Mouse (Mus musculus): ENCODE data around the gene Kansl3. TPM values are rescaled to one million over a fixed set of nuclear protein-coding genes. Genes with fewer than 3 reads are reported as not detected.

The Kansl3 gene
- total and polyA plus RNA-seq, 3 experiments: 47.3 to 50.0 (median 48.7) TPM

- DNase-seq (ENCODE audit: low spot score) (no peak), ATAC-seq (ENCODE audit: extremely low read depth, insufficient number of reproducible peaks, low FRiP score, poor library complexity, severe bottlenecking) (peak; percentile 43; the same call in 1 of the 2 replicates)
- TF ChIP-seq GATA2 (IDR thresholded peaks at IDR 0.05; ENCODE audit: borderline replicate concordance, low read depth, low read length): no peak
- TF ChIP-seq GATA1 (IDR thresholded peaks at IDR 0.05; ENCODE audit: borderline replicate concordance, low read length): no peak
- TF ChIP-seq TAL1 (conservative IDR thresholded peaks at IDR 0.05; ENCODE audit: low read depth, low read length): no peak
- no peak for TF ChIP-seq CTCF (IDR thresholded peaks at IDR 0.05; ENCODE audit: low read depth, low read length)
- no peak for TF ChIP-seq POLR2AphosphoS5 (IDR thresholded peaks at IDR 0.05; ENCODE audit: insufficient replicate concordance, low read depth, low read length)
- peaks cover 32% of the 10 kb centered on the region for H3K4me1 ChIP-seq (ENCODE audit: insufficient read depth, low read depth, low read length)
- peaks cover 7% of the 10 kb centered on the region for H3K36me3 ChIP-seq (replicated peaks)
- H3K4me3 ChIP-seq (ENCODE audit: low read depth, low read length): no peak within 1 kb of the TSS
- no peaks in the 10 kb centered on the region for H3K9me3 ChIP-seq (replicated peaks)
- H3K27me3 ChIP-seq (ENCODE audit: insufficient read depth, low read length): peaks cover 44% of the 10 kb centered on the region
Measured at GRCm38 (mm10) chr1:36371934-36372845, 3.2 kb upstream of the Kansl3 start, which contains the start of gene Fer1l5. Gene Fer1l5, plus strand, starts transcription at chr1:36372291.

- Histone ChIP-seq H3K9me3 (replicated peaks) (no peaks in the 10 kb centered on the region), H3K4me3 (ENCODE audit: low read depth, low read length) (no peak overlapping the region), H3K36me3 (replicated peaks) (peaks cover 16% of the 10 kb centered on the region), H3K27me3 (ENCODE audit: insufficient read depth, low read length) (peaks cover 37% of the 10 kb centered on the region), H3K4me1 (ENCODE audit: insufficient read depth, low read depth, low read length) (peaks cover 38% of the 10 kb centered on the region)
- ATAC-seq (ENCODE audit: extremely low read depth, insufficient number of reproducible peaks, low FRiP score, poor library complexity, severe bottlenecking): no peak
- no peak for DNase-seq (ENCODE audit: low spot score)
- no peak for TF ChIP-seq GATA2 (IDR thresholded peaks at IDR 0.05; ENCODE audit: borderline replicate concordance, low read depth, low read length)
- no peak for TF ChIP-seq POLR2AphosphoS5 (IDR thresholded peaks at IDR 0.05; ENCODE audit: insufficient replicate concordance, low read depth, low read length)
- no peak for TF ChIP-seq CTCF (IDR thresholded peaks at IDR 0.05; ENCODE audit: low read depth, low read length)
- no peak for TF ChIP-seq GATA1 (IDR thresholded peaks at IDR 0.05; ENCODE audit: borderline replicate concordance, low read length)
- no peak for TF ChIP-seq TAL1 (conservative IDR thresholded peaks at IDR 0.05; ENCODE audit: low read depth, low read length)
Measured at GRCm38 (mm10) chr1:36370918-36371317, 1.9 kb upstream of the Kansl3 start.

GRCm38 (mm10) chr1:36368112-36368968 is 641 bp downstream of the Kansl3 start:
- DNase-seq (ENCODE audit: low spot score) (peak; percentile 89), ATAC-seq (ENCODE audit: extremely low read depth, insufficient number of reproducible peaks, low FRiP score, poor library complexity, severe bottlenecking) (no peak)
- Histone ChIP-seq H3K4me1 (ENCODE audit: insufficient read depth, low read depth, low read length) (peaks cover 47% of the 10 kb centered on the region), H3K9me3 (replicated peaks) (no peaks in the 10 kb centered on the region), H3K4me3 (ENCODE audit: low read depth, low read length) (peak overlapping the region; percentile 78), H3K36me3 (replicated peaks) (peaks cover 41% of the 10 kb centered on the region), H3K27me3 (ENCODE audit: insufficient read depth, low read length) (peaks cover 13% of the 10 kb centered on the region)
- TF ChIP-seq TAL1 (conservative IDR thresholded peaks at IDR 0.05; ENCODE audit: low read depth, low read length) (no peak), CTCF (IDR thresholded peaks at IDR 0.05; ENCODE audit: low read depth, low read length) (no peak), GATA1 (IDR thresholded peaks at IDR 0.05; ENCODE audit: borderline replicate concordance, low read length) (no peak), POLR2AphosphoS5 (IDR thresholded peaks at IDR 0.05; ENCODE audit: insufficient replicate concordance, low read depth, low read length) (no peak), GATA2 (IDR thresholded peaks at IDR 0.05; ENCODE audit: borderline replicate concordance, low read depth, low read length) (no peak)

- ATAC-seq (ENCODE audit: extremely low read depth, insufficient number of reproducible peaks, low FRiP score, poor library complexity, severe bottlenecking) (no peak), DNase-seq (ENCODE audit: low spot score) (peak; percentile 22)
- peaks cover 47% of the 10 kb centered on the region for H3K36me3 ChIP-seq (replicated peaks)
- H3K9me3 ChIP-seq (replicated peaks): no peaks in the 10 kb centered on the region
- peaks cover 47% of the 10 kb centered on the region for H3K4me1 ChIP-seq (ENCODE audit: insufficient read depth, low read depth, low read length)
- peak overlapping the region; percentile 78 for H3K4me3 ChIP-seq (ENCODE audit: low read depth, low read length)
- TF ChIP-seq CTCF (IDR thresholded peaks at IDR 0.05; ENCODE audit: low read depth, low read length) (no peak), POLR2AphosphoS5 (IDR thresholded peaks at IDR 0.05; ENCODE audit: insufficient replicate concordance, low read depth, low read length) (no peak)
- H3K27me3 ChIP-seq (ENCODE audit: insufficient read depth, low read length): peaks cover 8% of the 10 kb centered on the region
Measured at GRCm38 (mm10) chr1:36367698-36368097, 1.3 kb downstream of the Kansl3 start.

- H3K9me3 ChIP-seq (replicated peaks): no peaks in the 10 kb centered on the region
- H3K36me3 ChIP-seq (replicated peaks): peaks cover 93% of the 10 kb centered on the region
- no peak for DNase-seq (ENCODE audit: low spot score)
- H3K27me3 ChIP-seq (ENCODE audit: insufficient read depth, low read length): no peaks in the 10 kb centered on the region
- ATAC-seq (ENCODE audit: extremely low read depth, insufficient number of reproducible peaks, low FRiP score, poor library complexity, severe bottlenecking): no peak
- H3K4me3 ChIP-seq (ENCODE audit: low read depth, low read length): no peak overlapping the region
- peaks cover 3% of the 10 kb centered on the region; the same call in 1 of the 2 replicates for H3K4me1 ChIP-seq (ENCODE audit: insufficient read depth, low read depth, low read length)
- no peak for TF ChIP-seq GATA2 (IDR thresholded peaks at IDR 0.05; ENCODE audit: borderline replicate concordance, low read depth, low read length)
- no peak for TF ChIP-seq CTCF (IDR thresholded peaks at IDR 0.05; ENCODE audit: low read depth, low read length)
- TF ChIP-seq POLR2AphosphoS5 (IDR thresholded peaks at IDR 0.05; ENCODE audit: insufficient replicate concordance, low read depth, low read length): no peak
- no peak for TF ChIP-seq GATA1 (IDR thresholded peaks at IDR 0.05; ENCODE audit: borderline replicate concordance, low read length)
Measured at GRCm38 (mm10) chr1:36356955-36357695, 11.9 kb downstream of the Kansl3 start.

All from G1E (cell line).